Mouse (Mus musculus): Measurements from ENCODE around the gene Cdk9.

DNA sequence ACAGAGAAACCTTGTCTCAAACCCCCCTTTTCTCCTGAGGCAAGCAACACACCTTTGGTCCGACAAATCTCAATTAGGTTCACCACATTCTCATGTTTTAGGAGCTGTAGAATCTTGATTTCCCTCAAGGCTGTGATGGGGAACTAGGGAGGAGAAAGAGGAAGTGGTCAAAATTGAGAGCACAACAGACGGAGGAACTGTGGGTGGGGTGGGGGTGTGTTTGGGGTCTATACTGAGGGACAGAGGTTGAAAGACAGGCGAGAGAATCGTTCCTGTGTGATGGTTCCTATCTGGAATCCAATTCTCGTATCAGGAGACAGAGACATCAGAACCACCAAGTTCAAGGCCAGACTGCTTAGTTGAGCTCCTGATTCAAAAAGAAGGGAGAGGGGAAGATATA, 2.5 kb downstream of the Cdk9 start:
- TF ChIP-seq CTCF (IDR thresholded peaks at IDR 0.05; ENCODE audit: control insufficient read depth, insufficient read depth, low read length) (no peak), POLR2A (IDR thresholded peaks at IDR 0.05; ENCODE audit: borderline replicate concordance, control insufficient read depth, low read depth, low read length) (no peak)
